Mouse (Mus musculus) regulatory T cell (primary cell): Measurements from ENCODE around the gene Cmya5.

Source experiments
- in situ Hi-C: fragments of 300-600 bp; cut with MboI, MseI; formaldehyde crosslinking; loops from one replicate; pipeline ENCODE4 v1.15.1; 2025; ENCODE audit warnings: high pct_unique_total_duplicates

Gene Cmya5

DNA sequence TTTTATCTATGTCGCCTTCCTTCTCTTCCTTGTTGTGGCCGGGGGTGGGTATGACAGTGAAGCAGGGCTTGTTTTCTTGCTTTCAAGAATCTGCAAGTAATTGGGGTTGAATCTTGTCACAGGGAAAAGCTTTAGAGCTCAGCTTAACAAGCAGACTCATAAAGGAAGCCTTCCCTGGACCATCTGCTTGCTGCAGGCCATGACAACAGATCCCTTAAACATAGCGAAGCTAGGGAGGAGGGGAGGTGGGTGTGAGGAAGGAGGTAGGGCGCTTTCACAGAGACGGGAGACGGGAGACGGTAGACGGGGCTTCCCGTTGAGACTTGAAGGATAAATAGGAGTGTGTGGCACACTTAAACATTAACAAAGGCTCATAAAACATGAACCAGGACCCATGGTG is 144.7 kb downstream of the Cmya5 start:
- in situ Hi-C loops = no loop called here

DNA sequence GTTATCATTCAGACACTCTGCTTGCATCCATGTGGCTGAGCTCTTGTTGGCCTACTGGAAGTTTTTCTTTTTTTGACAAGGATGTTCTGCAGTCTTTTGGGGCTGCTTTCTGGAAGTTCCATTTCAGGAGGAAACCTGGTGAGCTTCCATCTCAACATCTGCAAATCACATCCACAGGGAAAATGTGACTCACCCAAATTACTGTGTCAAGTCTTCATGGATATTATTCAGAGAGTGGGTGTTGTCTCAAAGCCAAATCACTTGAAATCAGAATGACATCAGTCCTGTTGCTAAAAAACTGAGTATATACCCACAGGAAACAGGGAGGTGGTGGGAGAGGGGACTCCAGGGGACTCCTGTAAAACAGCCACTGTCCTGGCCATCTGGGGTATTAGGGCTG is 149.8 kb downstream of the Cmya5 start:
- in situ Hi-C loops = no loop called here

DNA sequence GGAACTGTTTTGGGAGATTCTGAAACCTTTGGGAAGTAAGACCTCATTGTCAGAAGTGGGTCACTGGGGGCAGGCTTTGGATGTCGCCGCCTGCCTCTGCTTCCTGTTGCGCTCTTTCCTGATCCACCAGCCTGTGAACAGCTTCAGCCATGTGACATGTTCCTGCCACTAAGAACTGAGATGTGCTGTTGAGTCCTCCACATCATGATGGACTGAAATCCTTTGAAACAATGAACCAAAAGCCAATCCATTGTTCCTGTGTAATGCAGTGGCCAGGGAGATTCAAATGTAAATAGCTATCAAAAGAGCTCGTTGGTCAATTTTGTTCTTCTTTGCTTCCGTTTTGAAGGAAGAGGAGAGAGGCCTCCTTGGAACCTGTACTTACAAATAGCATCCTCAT is 151.7 kb downstream of the Cmya5 start:
- in situ Hi-C loops = no loop called here
